20 mouse cellular contexts compared by ENCODE assay signal in the genomic region with DNA sequence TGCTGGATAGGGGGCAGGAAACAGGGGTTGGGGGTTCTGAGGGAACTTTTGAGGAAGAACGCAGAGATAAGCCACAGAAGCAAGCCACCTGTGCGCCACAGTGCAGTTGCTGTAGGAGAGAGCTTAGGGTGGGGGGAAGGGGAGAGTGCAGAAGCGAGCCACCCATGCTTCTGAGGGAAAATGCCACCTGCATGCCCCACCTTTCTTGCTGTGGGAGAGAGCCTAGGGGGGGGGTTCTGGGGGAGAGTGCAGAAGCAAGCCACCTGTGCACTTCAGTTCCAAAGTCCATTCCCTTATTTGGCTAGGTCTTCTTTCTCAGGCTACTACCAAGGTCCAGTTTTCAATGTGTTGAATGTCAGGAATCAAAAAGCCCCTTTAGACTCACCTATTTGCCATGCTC.
A peak's percentile ranks its signal among the peaks of the same experiment; 100 is the strongest.
DNase-seq lines count a peak whose midpoint lies in the region; ATAC-seq and TF ChIP-seq lines count a peak whose summit lies in the region.
"Had no signal": no experiment of that assay in that cellular context is flagged by ENCODE, and none has a peak within 500 bp of the region (broad histone marks: within the 10 kb centered on the region; RNA-seq: fewer than 3 reads in every experiment).

No protein-coding gene starts in this region.

- no peaks in the 10 kb centered on the region for H3K27me3 ChIP-seq in intestine, embryonic 15.5 days (replicated peaks)
- no peaks in the 10 kb centered on the region for H3K27me3 ChIP-seq in stomach, postnatal 0 days (ENCODE audit: control insufficient read depth, insufficient read depth, low read length)
- H3K27me3 ChIP-seq: embryonic facial prominence, embryonic 12.5 days; forebrain, embryonic 12.5 days; heart, embryonic 13.5 days; hindbrain, embryonic 13.5 days; limb, embryonic 12.5 days; midbrain, embryonic 12.5 days had no signal

- TF ChIP-seq EP300 in stomach, postnatal 0 days (optimal IDR thresholded peaks at IDR 0.05), result no peak

- no peak overlapping the region for H3K4me3 ChIP-seq in intestine, embryonic 15.5 days (replicated peaks)
- H3K4me3 ChIP-seq in stomach, postnatal 0 days (ENCODE audit: low read depth, low read length), result no peak overlapping the region
- no peak overlapping the region for H3K4me3 ChIP-seq in layer of hippocampus, adult 2 months
- H3K4me3 ChIP-seq: embryonic facial prominence, embryonic 12.5 days; erythroblast, embryonic 14.5 days; forebrain, embryonic 12.5 days; heart, adult 2 months; heart, embryonic 13.5 days; hindbrain, embryonic 13.5 days; limb, embryonic 12.5 days; midbrain, embryonic 12.5 days had no signal

- H3K9ac ChIP-seq in intestine, embryonic 15.5 days, result no peak overlapping the region
- no peak overlapping the region for H3K9ac ChIP-seq in stomach, postnatal 0 days (ENCODE audit: low read length)
- H3K9ac ChIP-seq: embryonic facial prominence, embryonic 12.5 days; forebrain, embryonic 12.5 days; heart, embryonic 13.5 days; hindbrain, embryonic 13.5 days; limb, embryonic 12.5 days; liver, postnatal 0 days; midbrain, embryonic 12.5 days had no signal

- H3K4me1 ChIP-seq in intestine, embryonic 15.5 days (replicated peaks), result peaks cover 6% of the 10 kb centered on the region; the same call in 1 of the 2 replicates
- no peaks in the 10 kb centered on the region for H3K4me1 ChIP-seq in stomach, postnatal 0 days (replicated peaks; ENCODE audit: control insufficient read depth, insufficient read depth)
- H3K4me1 ChIP-seq: forebrain, embryonic 12.5 days; heart, embryonic 13.5 days; hindbrain, embryonic 13.5 days; limb, embryonic 12.5 days; midbrain, embryonic 12.5 days had no signal

- peak overlapping the region; percentile 19; the same call in 1 of the 2 replicates for H3K4me2 ChIP-seq in intestine, embryonic 15.5 days (replicated peaks)
- no peak overlapping the region for H3K4me2 ChIP-seq in stomach, postnatal 0 days (replicated peaks; ENCODE audit: low read depth)
- H3K4me2 ChIP-seq: embryonic facial prominence, embryonic 12.5 days; forebrain, embryonic 12.5 days; heart, embryonic 13.5 days; hindbrain, embryonic 13.5 days; limb, embryonic 12.5 days; liver, embryonic 11.5 days; midbrain, embryonic 12.5 days had no signal

- H3K36me3 ChIP-seq in intestine, embryonic 15.5 days, result no peaks in the 10 kb centered on the region
- H3K36me3 ChIP-seq in stomach, postnatal 0 days (ENCODE audit: control insufficient read depth, insufficient read depth, low read length), result no peaks in the 10 kb centered on the region
- H3K36me3 ChIP-seq: embryonic facial prominence, embryonic 12.5 days; forebrain, embryonic 12.5 days; heart, embryonic 13.5 days; hindbrain, embryonic 13.5 days; limb, embryonic 12.5 days; midbrain, embryonic 12.5 days had no signal

- peak; percentile 8 for DNase-seq in large intestine, adult 2 months (ENCODE audit: low read depth, low spot score)
- DNase-seq in stomach, postnatal 0 days (ENCODE audit: low spot score), result peak; percentile 51
- peak; percentile 39 for DNase-seq in thymus, postnatal 25 days
- DNase-seq in cerebellum, adult 18-20 months, result no peak
- no peak for DNase-seq in T-cell, adult 2 months (ENCODE audit: low spot score)
- no peak for DNase-seq in layer of hippocampus, adult 2 months (ENCODE audit: low spot score in 2 of 2)
- DNase-seq: cerebellum, postnatal 10 days; gastrocnemius, postnatal 36 days; heart, adult 2 months; liver, postnatal 0 days; right cerebral cortex, postnatal 14 days had no signal

- peak; percentile 93 for ATAC-seq in intestine, embryonic 15.5 days
- ATAC-seq in stomach, postnatal 0 days (ENCODE audit: low FRiP score, low TSS enrichment), result peak; percentile 87
- ATAC-seq: liver, postnatal 0 days had no signal

- WGBS in intestine, embryonic 15.5 days, result 42% methylated on average over 3 of the region's 3 CpGs
- WGBS in large intestine, adult 2 months, result 17% methylated on average over 3 of the region's 3 CpGs
- WGBS in stomach, postnatal 0 days, result 14% methylated on average over 3 of the region's 3 CpGs

- TF ChIP-seq CTCF in stomach, postnatal 0 days (IDR thresholded peaks at IDR 0.05; ENCODE audit: low read depth), result no peak
- no peak for TF ChIP-seq CTCF in layer of hippocampus, adult 2 months (conservative IDR thresholded peaks at IDR 0.05)

- no peaks in the 10 kb centered on the region for H3K9me3 ChIP-seq in intestine, embryonic 15.5 days
- no peaks in the 10 kb centered on the region for H3K9me3 ChIP-seq in stomach, postnatal 0 days (ENCODE audit: control insufficient read depth, low read length)
- H3K9me3 ChIP-seq: embryonic facial prominence, embryonic 12.5 days; forebrain, embryonic 12.5 days; heart, embryonic 13.5 days; hindbrain, embryonic 13.5 days; limb, embryonic 12.5 days; midbrain, embryonic 12.5 days had no signal

- H3K27ac ChIP-seq in intestine, embryonic 15.5 days, result no peak overlapping the region
- no peak overlapping the region for H3K27ac ChIP-seq in stomach, postnatal 0 days (replicated peaks)
- no peak overlapping the region for H3K27ac ChIP-seq in layer of hippocampus, adult 2 months
- H3K27ac ChIP-seq: embryonic facial prominence, embryonic 12.5 days; forebrain, embryonic 12.5 days; heart, adult 2 months; heart, embryonic 13.5 days; hindbrain, embryonic 13.5 days; limb, embryonic 12.5 days; midbrain, embryonic 12.5 days had no signal

Comparison
In these comparisons a context has a peak if more than half of its experiments do, and no peak if none do; other contexts are left out.
1. DNase-seq: peak in large intestine, adult 2 months (single experiment), stomach, postnatal 0 days (single experiment) and thymus, postnatal 25 days (single experiment); none in cerebellum, adult 18-20 months (0 of 2), T-cell, adult 2 months (single experiment) and layer of hippocampus, adult 2 months (0 of 2).